Mouse (Mus musculus): Measurements from ENCODE around the gene Opcml. TPM values are rescaled to one million over a fixed set of nuclear protein-coding genes. Genes with fewer than 3 reads are reported as not detected.
A peak's percentile ranks its signal among the peaks of the same experiment; 100 is the strongest.

Gene Opcml
- total RNA-seq, 1 experiment: 0.49 TPM

DNA sequence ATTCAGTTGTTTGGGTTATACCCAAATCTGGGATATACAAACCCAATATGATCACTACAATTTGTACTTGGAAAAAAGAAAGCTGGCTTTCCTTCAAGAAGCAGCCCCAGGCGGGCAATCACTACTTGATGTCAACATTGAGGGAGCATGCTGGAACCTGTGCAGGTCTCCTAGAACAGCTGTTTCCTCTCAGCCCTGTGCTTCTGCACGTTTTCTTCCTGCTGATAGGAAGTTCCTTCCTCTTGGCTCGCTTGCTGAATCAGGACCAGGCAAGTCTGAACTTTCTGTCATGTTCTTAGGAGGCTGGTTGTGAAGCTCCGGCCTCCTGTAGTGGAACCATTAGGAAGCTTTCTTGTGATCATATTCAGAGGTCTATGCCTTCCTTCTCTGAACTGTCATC lies 746.1 kb downstream of the Opcml start:
- in situ Hi-C loops (cut with MboI; ENCODE audit: low sequenced_read_pairs in 2 of 2, unreplicated experiment in 2 of 2): no loop called here
- DNase-seq (ENCODE audit: low read depth, low spot score): no peak
- no peaks in the 10 kb centered on the region for H3K9me3 ChIP-seq (ENCODE audit: control insufficient read depth, insufficient read depth, low read depth, low read length)
- no peak overlapping the region for H3K9ac ChIP-seq (ENCODE audit: insufficient read depth, low read depth, low read length, poor library complexity, severe bottlenecking)
- no peak overlapping the region for H3K27ac ChIP-seq (ENCODE audit: insufficient read depth, low read depth, low read length, poor library complexity, severe bottlenecking)
- no peak for TF ChIP-seq ZC3H11A (IDR thresholded peaks at IDR 0.05; ENCODE audit: borderline replicate concordance, low read depth, low read length)
- TF ChIP-seq HCFC1 (IDR thresholded peaks at IDR 0.05; ENCODE audit: borderline replicate concordance, insufficient read depth, low read length): no peak
- no peak for TF ChIP-seq ZNF384 (IDR thresholded peaks at IDR 0.05; ENCODE audit: low read depth, low read length)
- no peak for TF ChIP-seq CHD2 (IDR thresholded peaks at IDR 0.05; ENCODE audit: low read depth, low read length)
- TF ChIP-seq MAFK (IDR thresholded peaks at IDR 0.05; ENCODE audit: insufficient read depth, low read depth, low read length): no peak
- no peak overlapping the region for H3K4me3 ChIP-seq (ENCODE audit: insufficient read depth in 1 of 2, low read depth in 1 of 2, low read length in 2 of 2, poor library complexity in 1 of 2, severe bottlenecking in 1 of 2)
- no peaks in the 10 kb centered on the region for H3K36me3 ChIP-seq (ENCODE audit: control insufficient read depth, insufficient read depth, low read length, poor library complexity, severe bottlenecking)
- peaks cover 0 to 2% of the 10 kb centered on the region in 2 experiments; a peak in 1 of 4 replicates for H3K4me1 ChIP-seq (ENCODE audit: control insufficient read depth in 2 of 2, insufficient read depth in 2 of 2, low read length in 2 of 2, poor library complexity in 1 of 2)

DNA sequence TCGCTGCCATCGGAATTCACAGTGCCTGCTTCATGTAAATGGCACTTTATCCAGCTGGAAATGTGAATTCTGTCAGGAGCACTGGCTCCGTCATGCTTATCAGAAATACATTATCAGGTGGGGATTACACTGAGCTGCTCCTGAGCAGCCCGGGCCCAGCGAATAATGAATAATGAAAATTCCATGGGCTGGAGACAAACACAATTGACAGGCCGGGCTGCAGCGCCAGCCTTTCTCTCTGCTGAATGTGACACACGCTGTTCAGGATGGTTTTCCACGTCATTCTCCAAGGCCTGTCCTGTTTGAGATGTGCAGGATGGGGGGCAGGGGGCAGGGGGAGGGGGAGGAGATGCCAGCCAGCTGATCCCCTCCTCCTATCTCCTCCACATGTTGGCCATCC lies 757.6 kb downstream of the Opcml start:
- peaks cover 4% of the 10 kb centered on the region in 2 experiments; a peak in 2 of 4 replicates for H3K4me1 ChIP-seq (ENCODE audit: control insufficient read depth in 2 of 2, insufficient read depth in 2 of 2, low read length in 2 of 2, poor library complexity in 1 of 2)
- no peak overlapping the region for H3K9ac ChIP-seq (ENCODE audit: insufficient read depth, low read depth, low read length, poor library complexity, severe bottlenecking)
- no peaks in the 10 kb centered on the region for H3K9me3 ChIP-seq (ENCODE audit: control insufficient read depth, insufficient read depth, low read depth, low read length)
- H3K4me3 ChIP-seq (ENCODE audit: insufficient read depth in 1 of 2, low read depth in 1 of 2, low read length in 2 of 2, poor library complexity in 1 of 2, severe bottlenecking in 1 of 2): no peak overlapping the region
- in situ Hi-C loops (cut with MboI; ENCODE audit: low sequenced_read_pairs in 2 of 2, unreplicated experiment in 2 of 2): no loop called here
- no peaks in the 10 kb centered on the region for H3K36me3 ChIP-seq (ENCODE audit: control insufficient read depth, insufficient read depth, low read length, poor library complexity, severe bottlenecking)
- DNase-seq (ENCODE audit: low read depth, low spot score): no peak
- no peak for TF ChIP-seq HCFC1 (IDR thresholded peaks at IDR 0.05; ENCODE audit: borderline replicate concordance, insufficient read depth, low read length)
- TF ChIP-seq CHD2 (IDR thresholded peaks at IDR 0.05; ENCODE audit: low read depth, low read length): no peak
- no peak for TF ChIP-seq ZC3H11A (IDR thresholded peaks at IDR 0.05; ENCODE audit: borderline replicate concordance, low read depth, low read length)
- no peak for TF ChIP-seq MAFK (IDR thresholded peaks at IDR 0.05; ENCODE audit: insufficient read depth, low read depth, low read length)
- TF ChIP-seq ZNF384 (IDR thresholded peaks at IDR 0.05; ENCODE audit: low read depth, low read length): no peak
- H3K27ac ChIP-seq (ENCODE audit: insufficient read depth, low read depth, low read length, poor library complexity, severe bottlenecking): no peak overlapping the region

- H3K27ac ChIP-seq (ENCODE audit: insufficient read depth, low read depth, low read length, poor library complexity, severe bottlenecking): no peak overlapping the region
- H3K36me3 ChIP-seq (ENCODE audit: control insufficient read depth, insufficient read depth, low read length, poor library complexity, severe bottlenecking): no peaks in the 10 kb centered on the region
- H3K9me3 ChIP-seq (ENCODE audit: control insufficient read depth, insufficient read depth, low read depth, low read length): no peaks in the 10 kb centered on the region
- H3K9ac ChIP-seq (ENCODE audit: insufficient read depth, low read depth, low read length, poor library complexity, severe bottlenecking): no peak overlapping the region
- H3K4me3 ChIP-seq (ENCODE audit: insufficient read depth in 1 of 2, low read depth in 1 of 2, low read length in 2 of 2, poor library complexity in 1 of 2, severe bottlenecking in 1 of 2): no peak overlapping the region
- peaks cover 4% of the 10 kb centered on the region in 2 experiments; a peak in 2 of 4 replicates for H3K4me1 ChIP-seq (ENCODE audit: control insufficient read depth in 2 of 2, insufficient read depth in 2 of 2, low read length in 2 of 2, poor library complexity in 1 of 2)
- TF ChIP-seq ZNF384 (IDR thresholded peaks at IDR 0.05; ENCODE audit: low read depth, low read length) (0 out of 2 replicates have a peak, but pooled peaks have one; percentile 58), ZC3H11A (IDR thresholded peaks at IDR 0.05; ENCODE audit: borderline replicate concordance, low read depth, low read length) (no peak), MAFK (IDR thresholded peaks at IDR 0.05; ENCODE audit: insufficient read depth, low read depth, low read length) (no peak)
- in situ Hi-C loops (cut with MboI; ENCODE audit: low sequenced_read_pairs in 2 of 2, unreplicated experiment in 2 of 2): no loop called here
- peak; percentile 28 for DNase-seq (ENCODE audit: low read depth, low spot score)
These were observed 762.0 kb downstream of the Opcml start for GRCm38 (mm10) chr9:28552387-28553182.

- no peak overlapping the region for H3K4me3 ChIP-seq (ENCODE audit: insufficient read depth in 1 of 2, low read depth in 1 of 2, low read length in 2 of 2, poor library complexity in 1 of 2, severe bottlenecking in 1 of 2)
- no peak overlapping the region for H3K9ac ChIP-seq (ENCODE audit: insufficient read depth, low read depth, low read length, poor library complexity, severe bottlenecking)
- H3K9me3 ChIP-seq (ENCODE audit: control insufficient read depth, insufficient read depth, low read depth, low read length): no peaks in the 10 kb centered on the region
- in situ Hi-C loops (cut with MboI; ENCODE audit: low sequenced_read_pairs in 2 of 2, unreplicated experiment in 2 of 2): no loop called here
- no peaks in the 10 kb centered on the region for H3K4me1 ChIP-seq (ENCODE audit: control insufficient read depth in 2 of 2, insufficient read depth in 2 of 2, low read length in 2 of 2, poor library complexity in 1 of 2)
- no peak overlapping the region for H3K27ac ChIP-seq (ENCODE audit: insufficient read depth, low read depth, low read length, poor library complexity, severe bottlenecking)
- DNase-seq (ENCODE audit: low read depth, low spot score): no peak
- TF ChIP-seq ZC3H11A (IDR thresholded peaks at IDR 0.05; ENCODE audit: borderline replicate concordance, low read depth, low read length) (no peak), CHD2 (IDR thresholded peaks at IDR 0.05; ENCODE audit: low read depth, low read length) (no peak)
- H3K36me3 ChIP-seq (ENCODE audit: control insufficient read depth, insufficient read depth, low read length, poor library complexity, severe bottlenecking): no peaks in the 10 kb centered on the region
These were observed 768.1 kb downstream of the Opcml start for GRCm38 (mm10) chr9:28558628-28559027.

GRCm38 (mm10) chr9:28561761-28562160 lies 771.2 kb downstream of the Opcml start:
- H3K4me1 ChIP-seq (ENCODE audit: control insufficient read depth in 2 of 2, insufficient read depth in 2 of 2, low read length in 2 of 2, poor library complexity in 1 of 2): no peaks in the 10 kb centered on the region
- TF ChIP-seq ZC3H11A (IDR thresholded peaks at IDR 0.05; ENCODE audit: borderline replicate concordance, low read depth, low read length) (no peak), MAFK (IDR thresholded peaks at IDR 0.05; ENCODE audit: insufficient read depth, low read depth, low read length) (no peak), CHD2 (IDR thresholded peaks at IDR 0.05; ENCODE audit: low read depth, low read length) (no peak), HCFC1 (IDR thresholded peaks at IDR 0.05; ENCODE audit: borderline replicate concordance, insufficient read depth, low read length) (no peak), ZNF384 (IDR thresholded peaks at IDR 0.05; ENCODE audit: low read depth, low read length) (no peak)
- no peaks in the 10 kb centered on the region for H3K9me3 ChIP-seq (ENCODE audit: control insufficient read depth, insufficient read depth, low read depth, low read length)
- H3K27ac ChIP-seq (ENCODE audit: insufficient read depth, low read depth, low read length, poor library complexity, severe bottlenecking): no peak overlapping the region
- H3K36me3 ChIP-seq (ENCODE audit: control insufficient read depth, insufficient read depth, low read length, poor library complexity, severe bottlenecking): no peaks in the 10 kb centered on the region
- DNase-seq (ENCODE audit: low read depth, low spot score): no peak
- in situ Hi-C loops (cut with MboI; ENCODE audit: low sequenced_read_pairs in 2 of 2, unreplicated experiment in 2 of 2): no loop called here
- H3K9ac ChIP-seq (ENCODE audit: insufficient read depth, low read depth, low read length, poor library complexity, severe bottlenecking): no peak overlapping the region
- H3K4me3 ChIP-seq (ENCODE audit: insufficient read depth in 1 of 2, low read depth in 1 of 2, low read length in 2 of 2, poor library complexity in 1 of 2, severe bottlenecking in 1 of 2): no peak overlapping the region
